Mouse (Mus musculus) macrophage (primary cell): ENCODE results near the gene Zfp12. TPM values are rescaled to one million over a fixed set of nuclear protein-coding genes. Genes with fewer than 3 reads are reported as not detected.

Source experiments
- H3K27ac ChIP-seq: fragments of 350-480 bp; formaldehyde crosslinking; 2 replicates; pipeline ENCODE4 v1.9.0; 2021
- H3K36me3 ChIP-seq: fragments of 350-480 bp; formaldehyde crosslinking; 2 replicates; pipeline ENCODE4 v1.9.0; 2021; ENCODE audit errors: inconsistent target
- H3K4me3 ChIP-seq: fragments of 350-480 bp; formaldehyde crosslinking; 2 replicates; pipeline ENCODE4 v1.9.0; 2021; ENCODE audit errors: inconsistent target
- H3K79me2 ChIP-seq: fragments of 350-480 bp; formaldehyde crosslinking; 2 replicates; pipeline ENCODE4 v1.9.0; 2021; ENCODE audit errors: inconsistent target
- WGBS: methylation state at CpG from one replicate; pipeline ENCODE4 v1.1.7; 2026; ENCODE audit warnings: inconsistent platforms; ENCODE audit not compliant: missing documents; 5-methylcytosine and 5-hydroxymethylcytosine counted together
- polyA plus RNA-seq: library from polyadenylated mRNA; stranded (reverse); fragments of 250-400 nt; gene quantifications from 3 replicates; pipeline ENCODE4 v1.2.4, GENCODE M21; 2018; ENCODE audit warnings: inconsistent platforms

The Zfp12 gene
- polyA plus RNA-seq, 1 experiment from 2014 or later, result 4.7 TPM

DNA sequence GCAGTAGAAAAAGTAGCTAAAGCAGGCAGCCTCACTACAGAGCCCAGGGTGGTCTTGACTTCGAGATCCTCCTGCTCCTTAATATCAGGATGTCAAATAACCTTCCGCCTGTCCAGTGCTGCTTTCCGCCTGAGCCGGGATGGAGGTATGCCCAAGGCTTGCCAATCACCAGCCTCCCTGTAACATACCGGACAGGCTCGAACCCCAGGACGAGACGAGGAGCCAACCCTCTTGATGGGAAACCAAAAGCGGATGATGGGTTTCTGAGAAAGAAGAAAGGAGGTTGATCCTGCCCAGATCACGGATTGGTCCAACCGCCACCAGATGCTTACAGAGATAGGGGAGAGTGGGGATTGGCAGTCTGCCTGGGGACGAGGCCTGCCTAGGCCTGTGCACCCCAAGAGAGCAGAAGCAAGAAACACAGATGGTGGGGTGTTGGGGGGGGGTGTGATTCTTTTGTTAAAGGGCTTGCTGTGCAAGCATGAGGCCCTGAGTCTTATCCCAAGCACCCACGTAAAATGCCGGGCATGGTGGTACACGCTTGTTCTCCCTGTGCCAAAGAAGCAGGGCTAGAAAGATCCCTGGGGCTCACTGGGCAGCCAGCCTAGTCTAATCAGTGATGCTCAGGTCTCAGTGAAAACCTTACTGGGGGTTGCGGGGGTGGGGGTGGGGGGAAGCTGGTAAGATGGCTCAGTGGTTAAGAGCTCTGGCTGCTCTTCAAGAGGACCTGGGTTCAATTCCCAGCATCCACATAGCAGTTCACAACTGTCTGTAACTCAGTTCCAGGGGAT is 37.8 kb downstream of the Zfp12 start:
- Histone ChIP-seq H3K36me3 (no peaks in the 10 kb centered on the region), H3K79me2 (no peaks in the 10 kb centered on the region), H3K27ac (no peak overlapping the region), H3K4me3 (no peak overlapping the region)
- 52% methylated on average over 16 of the region's 16 CpGs for WGBS

DNA sequence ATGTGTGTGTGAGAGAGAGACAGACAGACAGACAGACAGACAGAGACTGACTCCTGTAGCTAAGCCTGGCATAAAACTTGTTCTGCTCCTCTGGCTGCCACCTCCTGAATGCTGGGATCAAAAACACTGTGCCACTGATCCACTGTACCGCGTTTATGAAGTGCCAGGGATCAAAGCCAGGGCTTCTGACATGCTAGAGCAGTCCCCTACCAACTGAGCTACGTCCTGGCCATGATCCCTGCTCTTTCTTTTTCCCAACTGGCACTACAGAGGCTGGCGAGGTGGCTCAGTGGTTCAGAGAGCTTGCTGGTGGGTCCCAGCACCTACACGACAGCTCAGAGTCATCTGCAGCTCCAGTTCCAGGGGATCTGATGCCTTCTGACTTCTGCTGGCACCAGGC is 40.8 kb downstream of the Zfp12 start:
- H3K27ac ChIP-seq, result no peak overlapping the region
- H3K36me3 ChIP-seq, result no peaks in the 10 kb centered on the region
- H3K79me2 ChIP-seq, result no peaks in the 10 kb centered on the region
- no peak overlapping the region for H3K4me3 ChIP-seq
- 76% methylated on average over 5 of the region's 5 CpGs for WGBS

DNA sequence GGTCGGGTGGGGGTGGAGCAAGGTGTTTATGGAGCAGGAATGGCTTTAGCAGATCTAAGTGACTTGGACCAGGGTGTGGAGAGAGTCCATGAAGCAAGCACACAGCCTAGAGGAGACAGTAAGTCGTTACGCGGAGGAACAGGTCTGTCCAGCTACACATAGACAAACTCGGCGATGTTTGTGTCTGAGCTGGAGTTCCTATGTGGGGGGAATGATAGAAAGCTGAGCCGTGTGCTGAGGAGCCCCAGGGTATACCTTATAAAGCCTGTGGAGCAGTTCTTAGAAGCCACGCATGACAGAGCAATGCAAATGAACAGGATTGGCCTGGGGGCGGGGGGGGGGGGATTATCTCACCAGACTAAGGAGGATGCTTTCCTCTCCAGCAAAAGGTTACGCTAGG is 44.3 kb downstream of the Zfp12 start:
- Histone ChIP-seq H3K27ac (no peak overlapping the region), H3K36me3 (no peaks in the 10 kb centered on the region)
- WGBS, result 81% methylated on average over 10 of the region's 10 CpGs

DNA sequence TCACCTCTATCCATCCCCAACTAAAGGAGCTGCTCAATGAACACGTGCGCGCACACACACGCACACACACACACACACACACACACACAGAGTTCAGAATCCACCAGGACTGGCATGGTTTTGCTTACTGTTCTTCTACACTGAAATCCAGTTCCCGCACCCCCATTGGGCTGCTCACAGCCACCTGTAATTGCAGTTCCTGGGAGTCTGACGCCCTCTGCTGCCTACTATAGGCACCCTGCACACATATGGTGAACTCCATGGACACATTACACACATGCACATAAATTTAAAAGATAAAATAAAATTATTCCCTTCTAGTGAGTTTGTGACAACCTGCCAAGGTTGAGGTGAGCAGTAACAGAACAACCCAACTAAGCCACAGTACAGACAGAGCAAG is 49.8 kb downstream of the Zfp12 start:
- Histone ChIP-seq H3K4me3 (no peak overlapping the region), H3K36me3 (no peaks in the 10 kb centered on the region), H3K27ac (no peak overlapping the region), H3K79me2 (no peaks in the 10 kb centered on the region)
- WGBS, result 64% methylated on average over 6 of the region's 6 CpGs

More for the DNA sequence above, 44.3 kb downstream of the Zfp12 start:
- Histone ChIP-seq H3K4me3 (no peak overlapping the region), H3K79me2 (no peaks in the 10 kb centered on the region)

DNA sequence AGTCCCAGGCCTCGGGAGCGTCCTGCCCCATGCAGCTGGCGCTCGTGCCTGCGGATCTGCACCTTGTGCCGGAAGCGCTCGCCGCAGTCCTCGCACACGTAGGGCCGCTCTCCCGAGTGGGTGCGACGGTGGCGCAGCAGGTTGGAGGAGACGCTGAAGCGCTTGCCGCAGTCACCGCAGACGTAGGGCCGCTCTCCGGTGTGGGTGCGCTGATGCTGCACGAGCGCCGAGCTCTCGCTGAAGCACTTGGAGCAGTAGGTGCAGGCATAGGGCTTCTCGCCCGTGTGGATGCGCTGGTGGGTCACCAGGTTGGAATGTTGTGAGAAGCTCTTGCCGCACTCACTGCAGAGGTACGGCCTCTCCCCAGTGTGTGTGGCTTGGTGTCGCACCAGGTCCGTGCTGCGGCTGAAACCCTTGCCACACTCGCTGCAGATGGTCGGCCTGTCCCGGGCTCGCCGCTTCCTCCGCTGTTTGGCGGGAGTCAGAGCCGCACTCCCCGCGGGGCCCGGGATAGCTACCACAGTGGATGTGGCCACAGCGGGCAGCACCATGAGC is 52.9 kb downstream of the Zfp12 start:
- H3K27ac ChIP-seq, result no peak overlapping the region
- no peak overlapping the region for H3K4me3 ChIP-seq
- H3K79me2 ChIP-seq, result no peaks in the 10 kb centered on the region
- WGBS, result 3% methylated on average over 47 of the region's 48 CpGs
- no peaks in the 10 kb centered on the region for H3K36me3 ChIP-seq

DNA sequence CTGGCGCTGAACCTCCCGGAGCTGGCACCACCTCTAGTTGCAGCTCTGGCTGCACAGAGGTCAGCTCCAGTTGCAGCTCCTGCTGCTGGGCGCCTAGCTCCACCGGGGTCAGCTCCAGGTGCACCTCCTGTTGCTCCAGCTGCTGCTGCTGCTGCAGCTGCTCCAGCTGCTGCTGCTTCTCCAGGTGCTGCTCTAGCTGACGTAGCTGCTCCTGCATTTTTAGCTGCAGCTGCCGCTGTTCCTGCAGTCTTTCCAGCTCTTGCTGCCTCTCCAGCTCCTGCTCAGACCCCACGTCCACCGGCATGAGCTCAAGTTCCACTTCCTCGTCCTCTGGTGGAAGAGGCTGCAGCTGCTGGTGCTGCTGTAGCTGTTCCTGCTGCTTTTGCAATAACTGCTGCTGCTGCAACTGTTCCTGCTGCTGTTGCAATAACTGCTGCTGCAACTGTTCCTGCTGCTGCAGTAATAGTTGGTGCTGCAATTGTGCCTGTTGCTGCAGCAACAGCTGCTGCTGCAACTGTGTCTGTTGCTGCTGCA is 53.5 kb downstream of the Zfp12 start:
- no peaks in the 10 kb centered on the region for H3K79me2 ChIP-seq
- WGBS, result 10% methylated on average over 8 of the region's 9 CpGs
- no peaks in the 10 kb centered on the region for H3K36me3 ChIP-seq
- H3K4me3 ChIP-seq, result no peak overlapping the region
- H3K27ac ChIP-seq, result no peak overlapping the region

DNA sequence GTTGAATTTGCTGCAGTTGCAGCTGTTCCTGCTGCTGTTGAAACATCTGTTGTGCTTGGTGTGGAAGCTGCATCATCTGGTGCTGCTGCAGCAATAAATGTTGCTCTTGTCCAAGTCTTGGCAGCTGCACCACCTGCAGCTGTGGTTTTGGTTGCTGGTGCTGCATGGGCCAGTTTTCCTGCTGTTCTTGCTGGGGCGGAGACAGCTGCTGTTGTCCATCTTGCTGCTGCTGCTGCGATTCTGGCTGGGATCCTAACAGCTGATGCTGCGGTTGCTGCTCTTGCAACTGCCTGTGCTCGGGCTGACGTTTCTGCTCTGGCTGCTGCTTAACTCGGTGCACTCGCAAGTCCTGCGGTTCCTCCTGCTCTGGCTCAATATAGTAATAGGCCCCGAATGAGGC is 54.3 kb downstream of the Zfp12 start:
- Histone ChIP-seq H3K36me3 (no peaks in the 10 kb centered on the region), H3K4me3 (no peak overlapping the region), H3K79me2 (no peaks in the 10 kb centered on the region), H3K27ac (no peak overlapping the region)
- WGBS, result 75% methylated on average over 9 of the region's 9 CpGs

DNA sequence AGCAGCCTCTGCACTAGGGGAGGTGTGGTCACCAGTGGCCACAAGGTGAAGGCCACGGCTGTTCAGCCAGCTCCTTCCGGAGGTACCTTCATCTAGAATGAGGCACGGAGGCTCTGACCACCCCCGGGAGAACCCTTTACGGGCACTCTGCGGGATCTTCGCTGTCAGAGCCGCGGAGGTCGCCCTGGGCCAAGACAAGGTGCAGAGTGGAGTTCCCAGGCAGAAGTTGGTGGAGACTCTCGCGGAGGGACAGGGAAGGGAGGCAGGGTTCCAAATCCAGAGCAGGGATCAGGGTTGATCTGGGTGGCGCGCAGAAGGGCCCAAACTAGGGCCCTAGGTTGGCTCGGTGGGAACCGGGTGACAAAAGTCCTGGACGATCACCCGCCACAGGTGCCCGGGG is 57.9 kb downstream of the Zfp12 start:
- WGBS, result 12% methylated on average over 19 of the region's 19 CpGs
- no peaks in the 10 kb centered on the region for H3K36me3 ChIP-seq
- H3K79me2 ChIP-seq, result no peaks in the 10 kb centered on the region
- H3K4me3 ChIP-seq, result no peak overlapping the region
- H3K27ac ChIP-seq, result no peak overlapping the region

DNA sequence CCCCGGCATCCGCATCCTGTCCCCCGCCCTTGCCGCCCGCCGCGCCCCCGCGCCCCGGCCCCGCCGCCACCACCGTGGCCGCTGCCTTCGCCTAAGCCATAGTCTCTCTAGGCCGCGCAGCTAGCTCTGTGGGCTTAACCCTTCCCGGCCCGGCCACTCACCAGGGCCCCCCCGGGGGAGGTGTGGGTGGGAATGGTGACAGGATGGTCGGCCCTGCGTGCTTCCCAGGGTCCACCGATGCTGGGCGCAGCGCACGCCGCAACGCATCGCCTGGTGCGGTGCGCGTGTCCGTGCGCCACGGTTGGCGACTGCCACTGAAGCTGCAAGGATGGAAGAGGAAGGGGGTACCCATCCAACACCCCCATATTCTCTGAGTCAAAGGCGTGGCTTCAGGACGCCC is 58.4 kb downstream of the Zfp12 start, which contains the start of gene Zfp853:
Zfp853 (minus strand) TSS at position 220 of the 400 bp plus-strand sequence.
- no peaks in the 10 kb centered on the region for H3K79me2 ChIP-seq
- no peaks in the 10 kb centered on the region for H3K36me3 ChIP-seq
- no peak within 1 kb of the TSS for H3K27ac ChIP-seq
- WGBS, result 5% methylated on average over 30 of the region's 38 CpGs
- H3K4me3 ChIP-seq, result no peak within 1 kb of the TSS

DNA sequence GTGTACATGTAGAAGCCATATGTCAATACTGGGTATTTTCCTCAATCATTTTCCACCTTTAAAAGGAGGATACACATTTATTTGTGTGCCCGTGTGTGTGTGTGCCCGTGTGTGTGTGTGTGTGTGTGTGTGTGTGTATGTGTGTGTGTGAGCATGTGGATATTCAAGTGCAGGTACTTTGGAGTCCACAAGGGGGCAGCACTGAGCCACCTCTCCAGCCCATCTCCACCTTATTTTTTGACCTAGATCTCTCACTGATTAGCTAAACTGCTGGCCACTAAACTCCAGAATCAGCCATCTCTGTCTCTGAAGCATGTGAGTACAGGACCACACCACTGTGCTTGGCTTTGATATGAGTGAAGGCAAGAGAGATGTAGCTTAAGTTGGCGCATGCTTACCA is 59.9 kb downstream of the Zfp12 start:
- no peaks in the 10 kb centered on the region for H3K36me3 ChIP-seq
- WGBS, result 100% methylated on average over 2 of the region's 3 CpGs

DNA sequence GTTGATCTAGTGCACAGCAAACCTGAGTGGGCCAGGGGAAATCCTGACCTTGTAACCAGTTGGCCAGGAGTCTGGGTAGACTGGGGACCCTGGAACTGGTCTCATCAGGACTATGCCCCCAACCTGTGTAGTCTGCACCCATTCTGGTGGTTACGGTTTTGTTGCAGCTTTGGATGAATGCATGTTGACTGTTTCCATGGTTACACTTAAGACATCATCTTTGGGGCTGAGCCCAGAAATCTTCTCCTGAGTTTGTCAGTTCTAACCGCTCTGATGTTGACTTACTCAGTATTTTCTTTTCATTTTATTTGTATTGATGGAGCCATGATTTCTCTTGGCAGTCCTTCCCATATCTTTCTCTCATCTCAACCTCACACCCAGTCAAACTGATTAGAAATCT is 60.4 kb downstream of the Zfp12 start:
- 92% methylated on average over 2 of the region's 2 CpGs for WGBS
- no peaks in the 10 kb centered on the region for H3K36me3 ChIP-seq
- no peaks in the 10 kb centered on the region for H3K79me2 ChIP-seq
- no peak overlapping the region for H3K4me3 ChIP-seq
- no peak overlapping the region for H3K27ac ChIP-seq

More for the DNA sequence above, 59.9 kb downstream of the Zfp12 start:
- H3K4me3 ChIP-seq, result no peak overlapping the region
- no peaks in the 10 kb centered on the region for H3K79me2 ChIP-seq
- no peak overlapping the region for H3K27ac ChIP-seq

DNA sequence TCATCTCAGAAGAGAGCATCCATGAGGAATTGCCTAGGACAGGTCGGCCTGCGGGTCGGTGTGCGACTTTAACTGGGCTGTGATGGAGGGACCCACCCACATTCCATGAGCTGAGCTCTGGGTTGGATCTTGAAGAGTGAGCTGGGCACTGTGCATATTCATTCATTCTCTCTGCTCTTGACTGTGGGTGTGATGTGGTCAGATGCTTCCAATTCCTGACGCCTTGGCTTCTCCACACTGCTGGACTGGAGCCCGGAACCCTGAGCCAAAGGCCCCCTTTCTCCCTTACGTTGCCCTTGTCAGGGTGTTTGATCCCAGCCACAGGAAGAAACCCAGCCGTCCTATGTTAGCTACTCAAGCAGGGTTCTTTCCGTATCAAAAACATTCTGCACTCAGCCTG is 63.0 kb downstream of the Zfp12 start:
- H3K79me2 ChIP-seq, result peaks cover 6% of the 10 kb centered on the region; the same call in 1 of the 2 replicates
- no peak overlapping the region for H3K27ac ChIP-seq
- H3K36me3 ChIP-seq, result peaks cover 18% of the 10 kb centered on the region; the same call in 1 of the 2 replicates
- H3K4me3 ChIP-seq, result no peak overlapping the region
- WGBS, result 95% methylated on average over 9 of the region's 9 CpGs

DNA sequence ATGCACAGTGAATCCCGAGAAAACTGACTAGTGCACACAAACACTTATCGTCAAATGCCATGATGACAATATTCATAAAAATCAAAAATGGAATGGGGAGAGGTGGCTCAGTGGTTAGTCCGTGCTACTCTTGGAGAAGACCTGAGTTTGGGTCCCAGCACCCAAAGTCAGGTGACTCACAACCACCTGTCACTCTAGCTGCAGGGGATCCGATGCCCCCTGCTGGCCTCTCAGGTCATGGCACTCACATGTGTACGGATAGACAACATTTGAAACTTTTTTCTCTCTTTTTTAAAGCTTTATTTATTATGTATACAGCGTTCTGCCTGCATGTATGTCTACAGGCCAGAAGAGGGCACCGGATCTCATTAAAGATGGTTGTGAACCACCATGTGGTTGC is 63.4 kb downstream of the Zfp12 start:
- peaks cover 19% of the 10 kb centered on the region; the same call in 1 of the 2 replicates for H3K36me3 ChIP-seq
- WGBS, result 96% methylated on average over 6 of the region's 7 CpGs
- peaks cover 10% of the 10 kb centered on the region; the same call in 1 of the 2 replicates for H3K79me2 ChIP-seq
- no peak overlapping the region for H3K27ac ChIP-seq
- H3K4me3 ChIP-seq, result no peak overlapping the region
